Mouse (Mus musculus) bone marrow, adult 2 months (tissue): ENCODE measurements around the gene Sik1. TPM values are rescaled to one million over a fixed set of nuclear protein-coding genes. Genes with fewer than 3 reads are reported as not detected.
A peak's percentile ranks its signal among the peaks of the same experiment; 100 is the strongest.

Experiments used
- H3K27ac ChIP-seq: fragments of 200-500 bp; 2 replicates; pipeline ENCODE4 v1.5.1; 2012; ENCODE audit warnings: low read depth, mild to moderate bottlenecking, control low read depth, inconsistent platforms, low read length; ENCODE audit not compliant: control insufficient read depth, poor library complexity, insufficient read depth
- H3K4me1 ChIP-seq: fragments of 200-500 bp; 2 replicates; pipeline ENCODE4 v1.6.1; 2011; ENCODE audit warnings: low read length; ENCODE audit not compliant: control insufficient read depth, insufficient read depth
- H3K4me3 ChIP-seq: fragments of 200-500 bp; replicated peaks from 2 replicates; pipeline ENCODE3; 2011; ENCODE audit warnings: mild to moderate bottlenecking, low read depth, low read length, control low read depth; ENCODE audit not compliant: control insufficient read depth
- CTCF ChIP-seq: fragments of 200-500 bp; IDR thresholded peaks from 2 replicates; pipeline ENCODE4 v1.5.1; 2011; ENCODE audit warnings: low read length, control low read depth; ENCODE audit not compliant: control insufficient read depth, insufficient read depth
- POLR2A ChIP-seq: fragments of 200-500 bp; IDR thresholded peaks from 2 replicates; pipeline ENCODE4 v1.6.1; 2011; ENCODE audit warnings: low read depth, mild to moderate bottlenecking, control low read depth, low read length, borderline replicate concordance; ENCODE audit not compliant: control insufficient read depth
- WGBS: fragments of 180-500 bp; shearing (Covaris S2); methylation state at CpG from one replicate; pipeline ENCODE4 v1.1.7; 2018; 5-methylcytosine and 5-hydroxymethylcytosine counted together
- polyA plus RNA-seq: library from polyadenylated mRNA; stranded (reverse); fragments of >200 nt; gene quantifications from 2 replicates; pipeline ENCODE4 v1.2.4, GENCODE M21; 2011; ENCODE audit warnings: low replicate concordance; ENCODE audit not compliant: missing spikeins, insufficient read depth, insufficient read length

The Sik1 gene
- polyA plus RNA-seq, 1 experiment: 42.9 TPM

DNA sequence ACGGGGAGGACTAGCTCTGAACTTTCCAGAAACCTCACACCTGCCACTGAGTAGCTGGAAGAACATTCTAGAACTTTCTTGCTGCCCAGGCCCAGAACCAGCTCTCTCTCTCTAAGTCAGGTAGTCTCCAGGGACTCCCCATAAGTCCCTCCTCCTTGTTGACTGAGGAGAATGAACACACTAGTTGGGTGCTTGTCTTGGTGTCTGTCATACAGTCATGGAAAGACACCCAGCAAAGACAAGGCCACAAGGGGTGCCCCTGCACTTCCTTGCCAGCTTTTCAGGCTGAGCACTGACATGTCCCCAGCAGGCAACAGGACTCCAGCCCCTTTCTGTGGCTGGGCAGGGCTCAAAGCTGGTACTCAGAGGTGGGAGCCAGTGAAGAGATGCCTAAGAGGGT is 37.8 kb downstream of the Sik1 start:
- TF ChIP-seq CTCF: peak; percentile 20; the same call in 1 of the 2 replicates
- TF ChIP-seq POLR2A: no peak

DNA sequence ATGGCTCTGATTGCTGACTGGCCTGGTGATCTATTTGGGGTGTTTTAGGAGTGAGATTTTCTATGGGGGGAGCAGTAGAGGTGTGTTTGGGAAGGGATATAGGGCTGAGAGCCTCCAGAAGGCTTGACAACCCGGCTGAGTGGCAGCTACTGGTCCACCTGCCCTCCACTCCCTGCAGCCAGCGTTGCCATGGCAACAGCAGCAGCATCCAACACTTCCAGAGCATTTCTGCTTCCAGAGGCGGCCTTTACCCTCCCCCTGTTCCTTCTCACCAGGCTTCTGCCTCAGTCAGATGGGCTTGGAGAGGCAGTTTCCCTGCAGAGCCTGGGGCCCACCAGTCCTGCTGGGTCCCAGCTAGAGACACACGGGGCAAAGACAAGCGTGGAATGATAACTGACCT is 38.4 kb downstream of the Sik1 start:
- Histone ChIP-seq H3K4me3 (no peak overlapping the region), H3K4me1 (peaks cover 9% of the 10 kb centered on the region), H3K27ac (no peak overlapping the region)
- TF ChIP-seq POLR2A: no peak
- no peak for TF ChIP-seq CTCF
- WGBS: 77% methylated on average over 5 of the region's 5 CpGs

More for the DNA sequence above, 37.8 kb downstream of the Sik1 start:
- Histone ChIP-seq H3K27ac (no peak overlapping the region), H3K4me3 (no peak overlapping the region), H3K4me1 (peaks cover 11% of the 10 kb centered on the region)
- 84% methylated on average over 1 of the region's 1 CpGs for WGBS

DNA sequence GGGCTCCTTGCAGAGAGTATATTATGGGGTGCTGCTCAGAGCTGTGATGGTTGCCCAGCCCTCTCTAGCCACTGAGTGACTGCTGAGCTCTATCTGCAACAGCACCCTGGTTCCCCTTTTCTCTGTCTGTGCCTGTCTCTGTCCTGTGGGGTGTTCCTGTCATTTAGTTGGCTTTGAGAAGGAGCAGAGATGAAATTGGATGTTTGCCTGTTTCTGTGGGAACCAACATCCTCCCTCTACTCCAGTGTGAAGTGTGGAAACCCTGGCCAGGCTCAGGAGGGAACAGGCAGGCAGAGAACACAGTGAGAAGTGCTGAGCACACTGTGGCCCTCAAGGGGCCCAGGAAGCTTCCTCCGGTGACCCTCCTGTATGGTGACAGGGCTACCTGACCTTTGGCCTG is 40.8 kb downstream of the Sik1 start:
- Histone ChIP-seq H3K4me3 (no peak overlapping the region), H3K27ac (peak overlapping the region; percentile 1), H3K4me1 (peaks cover 2% of the 10 kb centered on the region; the same call in 1 of the 2 replicates)
- 13% methylated on average over 1 of the region's 1 CpGs for WGBS
- no peak for TF ChIP-seq CTCF

DNA sequence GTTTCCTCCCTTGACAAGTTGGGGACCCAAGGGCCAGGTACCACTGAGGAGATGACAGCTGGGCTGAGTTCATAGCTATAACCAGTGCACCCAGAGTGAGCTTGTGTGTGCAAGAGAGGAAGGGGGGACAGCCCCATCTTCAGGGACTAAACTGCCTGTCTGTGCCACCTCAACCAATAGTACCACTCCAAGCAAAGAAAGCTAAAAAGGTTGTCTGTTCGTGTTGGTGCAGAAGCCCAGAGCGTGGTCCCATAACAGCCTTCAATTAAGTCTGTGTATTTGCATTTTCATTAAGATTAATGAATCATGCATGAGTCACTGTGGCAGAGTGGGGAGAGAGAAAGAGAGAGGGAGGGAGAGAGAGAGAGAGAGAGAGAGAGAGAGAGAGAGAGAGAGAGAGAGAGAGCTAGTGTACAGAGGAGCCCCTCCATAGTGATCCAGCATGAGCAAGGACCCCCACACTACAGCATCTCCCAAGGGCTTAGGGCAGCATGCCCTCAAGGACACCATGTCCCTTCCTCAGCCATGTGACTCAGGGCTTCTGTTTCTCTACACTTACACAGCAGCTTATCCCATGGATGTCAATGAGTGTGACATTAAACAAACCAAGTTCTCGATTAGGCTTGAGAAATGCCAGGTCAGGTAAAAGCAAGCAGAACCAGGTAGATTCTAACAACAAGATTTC is 41.5 kb downstream of the Sik1 start:
- WGBS: 77% methylated on average over 3 of the region's 3 CpGs
- TF ChIP-seq POLR2A: no peak
- TF ChIP-seq CTCF: no peak
- no peak overlapping the region for H3K4me3 ChIP-seq
- peaks cover 2% of the 10 kb centered on the region; the same call in 1 of the 2 replicates for H3K4me1 ChIP-seq
- H3K27ac ChIP-seq: no peak overlapping the region

DNA sequence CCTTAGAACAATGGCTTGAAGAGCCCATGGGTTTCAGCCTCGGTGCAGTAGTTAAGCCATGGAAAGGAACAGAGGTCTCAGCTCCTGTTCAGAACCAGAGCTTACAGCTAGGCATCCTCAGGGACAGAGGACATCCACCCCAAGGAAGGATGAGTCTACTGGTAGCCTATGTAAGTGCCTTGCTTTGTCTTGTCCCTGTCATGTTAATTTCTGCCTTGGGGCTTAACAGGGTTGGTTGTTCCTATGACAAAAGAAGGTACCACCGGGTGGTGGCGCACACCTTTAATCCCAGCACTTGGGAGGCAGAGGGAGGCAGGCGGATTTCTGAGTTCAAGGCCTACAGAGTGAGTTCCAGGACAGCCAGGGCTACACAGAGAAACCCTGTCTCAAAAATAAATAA is 44.3 kb downstream of the Sik1 start:
- WGBS: 86% methylated on average over 4 of the region's 4 CpGs
- no peak overlapping the region for H3K27ac ChIP-seq
- no peak overlapping the region for H3K4me3 ChIP-seq
- H3K4me1 ChIP-seq: peaks cover 2% of the 10 kb centered on the region; the same call in 1 of the 2 replicates
- TF ChIP-seq CTCF (no peak), POLR2A (no peak)

DNA sequence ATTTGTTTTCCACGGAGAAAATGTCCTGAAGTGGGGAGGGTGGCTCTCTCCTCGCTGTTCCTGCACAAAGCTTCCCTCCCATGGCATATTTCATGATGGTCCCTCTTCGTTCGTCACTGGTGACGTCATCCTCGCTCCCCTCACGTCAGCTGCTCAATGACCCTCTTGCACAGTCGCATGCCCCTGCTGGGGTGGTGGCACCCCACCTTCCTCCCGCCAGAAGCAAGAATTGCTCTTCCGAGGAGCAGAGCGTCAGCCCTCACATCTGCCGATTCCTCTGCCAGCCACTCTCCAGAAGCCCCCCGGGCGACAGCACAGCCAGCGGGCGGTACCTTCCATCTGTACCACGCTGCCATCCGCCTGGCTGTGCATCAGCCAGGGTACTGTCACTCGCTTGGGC is 45.7 kb downstream of the Sik1 start:
- TF ChIP-seq CTCF (no peak), POLR2A (no peak)

DNA sequence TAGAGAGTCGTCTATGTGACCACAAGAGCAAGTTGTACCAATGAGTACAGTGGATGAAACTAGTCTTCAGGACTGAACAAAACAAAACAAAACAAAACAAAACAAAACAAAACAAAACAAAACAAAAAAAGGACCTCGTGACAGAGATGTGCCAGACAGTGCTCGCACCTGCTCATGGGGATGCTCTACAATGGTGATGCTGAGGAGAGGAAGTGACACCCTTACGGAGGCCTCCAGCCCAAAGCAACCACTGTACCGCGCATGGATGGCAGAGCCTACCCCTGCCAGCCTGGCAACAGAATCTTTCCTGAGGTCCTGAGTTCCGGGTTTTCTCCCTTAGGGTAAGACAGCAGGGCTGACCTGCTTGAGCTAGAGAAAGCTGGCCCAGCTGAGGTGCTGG is 46.5 kb downstream of the Sik1 start:
- WGBS: 71% methylated on average over 7 of the region's 7 CpGs
- H3K4me1 ChIP-seq: no peaks in the 10 kb centered on the region; the same call in 1 of the 2 replicates
- H3K4me3 ChIP-seq: no peak overlapping the region
- TF ChIP-seq POLR2A: no peak
- TF ChIP-seq CTCF: no peak
- no peak overlapping the region; the same call in 1 of the 2 replicates for H3K27ac ChIP-seq

More for the DNA sequence above, 45.7 kb downstream of the Sik1 start:
- Histone ChIP-seq H3K4me3 (no peak overlapping the region), H3K27ac (no peak overlapping the region), H3K4me1 (no peaks in the 10 kb centered on the region; the same call in 1 of the 2 replicates)
- 83% methylated on average over 19 of the region's 19 CpGs for WGBS

DNA sequence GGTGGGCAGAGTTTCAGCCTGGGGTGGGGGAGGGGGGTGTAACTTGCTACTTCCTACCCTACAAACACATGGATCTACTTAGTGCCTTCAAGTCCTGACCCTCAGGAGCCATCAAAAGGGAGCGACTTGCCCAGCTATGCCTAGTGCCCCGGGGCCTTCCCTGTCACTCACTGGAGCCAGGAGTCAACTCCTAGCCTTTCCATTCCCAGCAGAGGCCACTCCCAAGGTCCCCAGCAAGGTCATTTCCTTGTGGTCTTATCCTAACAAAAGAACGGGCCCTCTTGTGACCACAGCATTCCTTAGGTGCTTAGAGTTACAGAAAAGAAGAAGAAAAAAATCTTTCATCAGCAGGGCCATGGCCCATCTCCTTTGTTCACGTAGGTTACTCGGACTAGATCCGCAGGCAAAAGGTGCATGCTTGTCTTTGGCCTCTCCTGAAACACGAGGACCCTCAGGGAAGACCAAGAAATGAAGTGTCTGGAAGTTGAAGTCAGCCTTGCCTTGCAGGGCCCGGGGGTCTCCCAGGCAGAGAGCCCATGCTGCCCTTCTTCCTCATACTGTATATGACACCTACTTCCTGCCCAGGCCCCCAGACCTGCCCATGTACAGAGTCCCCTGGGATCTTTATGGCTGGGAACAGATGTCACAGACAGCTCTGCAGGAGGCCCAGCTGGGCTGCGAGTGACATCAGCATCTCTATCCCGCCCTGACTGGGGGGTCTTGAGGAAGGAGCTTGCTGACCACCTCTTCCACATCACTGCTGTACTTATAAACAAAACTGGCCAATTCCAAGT is 47.3 kb downstream of the Sik1 start:
- no peak overlapping the region for H3K4me3 ChIP-seq
- TF ChIP-seq POLR2A (no peak), CTCF (no peak)
- WGBS: 73% methylated on average over 10 of the region's 10 CpGs
- H3K4me1 ChIP-seq: no peaks in the 10 kb centered on the region; the same call in 1 of the 2 replicates
- H3K27ac ChIP-seq: no peak overlapping the region

DNA sequence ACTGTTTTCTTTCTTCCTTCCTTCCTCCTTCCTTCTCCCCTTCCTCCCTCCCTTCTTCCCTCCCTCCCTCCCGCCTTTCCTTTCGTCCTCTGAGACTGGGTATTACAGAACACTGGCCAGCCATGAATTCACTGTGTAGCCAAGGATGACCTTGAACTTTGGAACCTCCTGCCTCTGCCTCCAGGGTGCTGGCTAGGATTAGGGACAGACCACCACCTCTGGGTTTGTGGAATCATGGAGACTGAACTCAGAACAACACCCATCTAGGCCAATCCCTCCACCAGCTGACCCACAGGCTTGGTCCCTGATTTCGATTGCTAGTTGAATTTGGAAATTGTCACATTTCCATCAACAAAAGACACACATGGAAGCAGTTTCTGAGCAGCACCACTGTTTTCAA is 49.1 kb downstream of the Sik1 start:
- H3K4me3 ChIP-seq: no peak overlapping the region
- H3K27ac ChIP-seq: no peak overlapping the region
- 65% methylated on average over 3 of the region's 3 CpGs for WGBS
- H3K4me1 ChIP-seq: no peaks in the 10 kb centered on the region; the same call in 1 of the 2 replicates
- TF ChIP-seq POLR2A: no peak
- TF ChIP-seq CTCF: no peak
